Mouse (Mus musculus) layer of hippocampus, adult 9-10 months (tissue): ENCODE data around the gene Adat1.
"Not testable (repeated sequence)": the region's sequence is repeated elsewhere in the genome, so short reads cannot be mapped to it uniquely, and the experiment has no call there.

ENCODE experiments used
- DNase-seq: peaks from one replicate; pipeline ENCODE4 v3.0.0; 2022; ENCODE audit warnings: low spot score

Gene Adat1

GRCm38 (mm10) chr8:111938076-111938985 lies 53.8 kb downstream of the Adat1 start:
- DNase-seq, result not testable (repeated sequence)

DNA sequence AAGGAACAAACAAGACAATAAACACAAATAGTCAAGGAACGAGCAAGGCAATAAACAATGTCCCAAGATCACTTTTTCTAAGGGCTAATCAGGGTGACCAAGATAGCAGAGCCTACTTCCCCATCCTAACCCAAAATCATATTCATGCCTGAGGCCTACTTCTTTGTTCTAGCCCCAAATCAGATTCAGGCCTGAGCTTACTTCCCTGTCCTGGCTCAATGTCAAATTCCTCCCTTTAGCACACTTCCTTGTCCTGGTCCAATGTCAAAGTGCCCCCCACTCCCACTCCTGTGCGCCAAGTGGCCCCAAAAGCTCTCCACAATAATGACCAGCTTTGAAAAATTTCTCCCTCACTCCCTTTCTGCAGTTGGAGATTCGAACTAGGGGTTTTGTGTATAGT lies 54.9 kb downstream of the Adat1 start:
- DNase-seq, result no peak

DNA sequence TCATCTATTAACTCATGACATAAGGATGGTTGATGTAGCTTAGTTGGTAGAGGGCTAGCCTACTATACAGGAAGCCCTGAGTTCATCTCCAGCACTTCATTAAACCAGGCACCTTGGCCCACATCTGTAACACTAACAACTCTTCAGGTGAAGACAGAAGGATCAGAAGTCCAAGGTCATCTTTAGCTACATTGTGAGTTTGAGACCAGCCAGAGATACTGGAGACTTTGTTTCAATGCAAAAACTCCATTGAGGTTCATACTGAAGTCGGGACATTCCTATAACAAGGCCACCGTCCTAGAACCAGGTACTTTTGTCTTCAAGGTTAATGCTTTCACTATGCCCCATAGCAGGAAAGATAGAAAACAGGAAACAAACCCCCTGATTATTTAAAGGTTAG lies 57.9 kb downstream of the Adat1 start:
- DNase-seq, result no peak

- DNase-seq, result no peak
These were observed 58.6 kb downstream of the Adat1 start, which contains the start of gene Tmem231 for GRCm38 (mm10) chr8:111933348-111934076. Tmem231 (minus strand) TSS chr8:111933881.

DNA sequence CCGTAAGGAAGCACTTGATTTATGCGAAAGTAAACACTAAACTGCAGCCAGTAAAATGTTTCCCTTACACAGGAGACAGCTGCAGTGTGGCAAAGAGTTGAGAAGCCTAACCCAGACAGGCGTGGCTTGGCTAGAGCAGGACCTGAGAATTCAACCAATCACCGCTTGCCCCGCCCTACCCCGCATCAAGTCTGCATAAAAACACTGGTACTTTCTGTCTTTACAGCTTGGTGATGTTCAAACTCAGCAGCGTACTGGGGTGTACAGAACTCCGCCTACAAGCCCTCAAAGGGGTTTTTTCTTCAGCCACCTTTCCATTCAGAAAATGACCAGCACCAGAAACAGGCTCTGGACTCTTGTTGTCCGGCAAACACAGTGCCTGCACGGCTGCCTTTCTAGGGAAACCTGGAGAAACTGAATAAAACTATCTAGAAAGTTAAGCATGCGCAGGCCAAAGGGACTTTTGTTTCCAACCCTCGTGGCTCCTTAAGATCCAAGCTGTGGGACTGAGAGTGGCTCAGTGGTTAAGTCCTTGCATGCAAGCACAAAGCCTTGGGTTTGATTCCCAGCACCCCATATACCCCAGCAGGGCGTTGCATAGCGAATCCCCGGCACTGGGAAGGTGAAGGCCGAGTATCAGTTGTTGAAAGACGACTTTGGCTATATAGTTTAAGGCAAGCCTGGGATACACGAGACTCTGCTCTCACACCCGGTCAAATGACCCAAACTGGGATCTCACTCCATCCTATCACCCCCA lies 59.3 kb downstream of the Adat1 start:
- DNase-seq, result no peak

- no peak for DNase-seq
These were observed 60.4 kb downstream of the Adat1 start for GRCm38 (mm10) chr8:111931721-111932120.

- DNase-seq, result no peak
These were observed 62.3 kb downstream of the Adat1 start for GRCm38 (mm10) chr8:111929648-111930344.

DNA sequence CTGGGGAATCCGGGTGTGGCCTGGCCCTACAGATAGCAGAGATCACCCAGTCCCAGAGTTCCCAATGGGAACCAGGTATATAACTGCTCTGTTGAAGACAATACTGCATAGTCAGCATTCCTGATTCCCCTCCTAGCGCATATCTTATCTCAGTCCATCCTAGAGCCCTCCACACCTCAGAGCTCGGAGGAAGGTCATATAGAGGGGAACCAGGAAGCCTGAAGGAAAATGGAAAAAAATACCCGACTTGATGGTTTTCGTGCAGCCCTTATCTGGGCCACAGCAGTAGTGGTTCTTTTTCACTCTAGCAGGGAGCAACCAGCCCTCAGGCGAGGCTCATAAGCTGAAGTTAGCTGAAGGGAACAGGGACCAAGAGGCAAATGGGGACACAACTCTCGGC lies 67.1 kb downstream of the Adat1 start:
- no peak for DNase-seq

GRCm38 (mm10) chr8:111923383-111923804 lies 68.7 kb downstream of the Adat1 start:
- no peak for DNase-seq

GRCm38 (mm10) chr8:111920971-111921370 lies 71.1 kb downstream of the Adat1 start:
- no peak for DNase-seq

- DNase-seq, result no peak
These were observed 72.4 kb downstream of the Adat1 start for GRCm38 (mm10) chr8:111919663-111920062.
